Mouse (Mus musculus) cortical plate, adult 2 months (tissue): ENCODE measurements around the gene Ankrd22. TPM values are rescaled to one million over a fixed set of nuclear protein-coding genes. Genes with fewer than 3 reads are reported as not detected.

Experiments
- H3K27ac ChIP-seq: fragments of 200-500 bp; 2 replicates; pipeline ENCODE4 v1.5.1; 2012; ENCODE audit warnings: low read length, control low read depth, inconsistent platforms; ENCODE audit not compliant: insufficient read depth
- H3K4me1 ChIP-seq: fragments of 200-500 bp; 2 replicates; pipeline ENCODE4 v1.6.1; 2011; ENCODE audit warnings: low read length; ENCODE audit not compliant: control insufficient read depth, insufficient read depth
- H3K4me3 ChIP-seq: fragments of 200-500 bp; 2 replicates; pipeline ENCODE4 v1.5.1; 2011; ENCODE audit warnings: mild to moderate bottlenecking, low read length, control low read depth; ENCODE audit not compliant: insufficient read depth
- CTCF ChIP-seq: fragments of 200-500 bp; IDR thresholded peaks from 2 replicates; pipeline ENCODE4 v1.5.1; 2011; ENCODE audit warnings: mild to moderate bottlenecking, control low read depth, low read length; ENCODE audit not compliant: insufficient read depth; ENCODE audit errors: extremely low read depth
- POLR2A ChIP-seq: fragments of 200-500 bp; IDR thresholded peaks from 2 replicates; pipeline ENCODE4 v1.6.1; 2011; ENCODE audit warnings: mild to moderate bottlenecking, low read length, control low read depth; ENCODE audit not compliant: insufficient read depth; ENCODE audit errors: extremely low read depth
- polyA plus RNA-seq: library from polyadenylated mRNA; depleted of rRNA; stranded (reverse); fragments of >200 nt; gene quantifications from 2 replicates; pipeline ENCODE4 v1.2.3, GENCODE M21; 2012; rRNA removed

The Ankrd22 gene
- polyA plus RNA-seq, 1 experiment, result 0.04 TPM

DNA sequence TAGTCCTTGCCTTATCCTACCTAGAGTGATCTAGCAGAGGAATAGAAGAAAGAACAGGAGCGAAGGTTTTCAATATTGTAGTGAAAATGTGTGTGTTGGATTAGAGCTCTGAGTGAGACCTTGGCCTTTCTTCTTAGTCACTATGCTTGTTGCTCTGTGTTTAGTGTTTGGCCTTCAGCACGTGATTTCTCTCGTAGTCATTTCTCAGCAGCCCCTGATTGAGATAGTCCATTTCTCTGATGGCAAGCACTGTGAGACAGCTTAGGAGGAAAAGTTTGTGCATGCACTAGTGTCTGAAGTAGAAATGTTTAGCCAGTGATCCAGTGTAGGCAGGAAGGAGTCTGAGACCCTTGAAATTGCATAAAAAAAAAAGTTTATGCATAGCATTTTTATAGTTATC lies 61.0 kb downstream of the Ankrd22 start:
- Histone ChIP-seq H3K27ac (no peak overlapping the region), H3K4me3 (no peak overlapping the region), H3K4me1 (no peaks in the 10 kb centered on the region)
- no peak for TF ChIP-seq POLR2A
- TF ChIP-seq CTCF, result no peak

DNA sequence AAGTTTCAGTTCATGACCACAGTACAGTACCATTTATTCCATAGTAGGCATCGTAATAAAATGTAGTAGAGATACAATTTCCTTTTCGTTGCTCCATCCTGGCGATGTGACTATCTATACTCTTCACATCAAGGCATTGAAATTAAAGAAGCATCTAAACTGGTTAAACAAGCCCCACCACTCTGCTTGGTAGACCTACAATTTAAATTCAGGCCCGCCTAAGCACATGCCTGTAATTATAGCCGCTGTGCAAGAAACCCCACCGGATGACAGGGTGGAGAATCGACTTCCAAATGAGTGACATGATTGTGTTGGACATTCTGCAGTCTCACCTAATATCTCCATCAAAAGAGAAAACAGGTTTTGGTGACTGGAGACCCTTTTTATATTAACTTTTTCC lies 64.0 kb downstream of the Ankrd22 start:
- H3K4me3 ChIP-seq, result no peak overlapping the region
- H3K27ac ChIP-seq, result no peak overlapping the region
- H3K4me1 ChIP-seq, result no peaks in the 10 kb centered on the region
- no peak for TF ChIP-seq POLR2A
- no peak for TF ChIP-seq CTCF

DNA sequence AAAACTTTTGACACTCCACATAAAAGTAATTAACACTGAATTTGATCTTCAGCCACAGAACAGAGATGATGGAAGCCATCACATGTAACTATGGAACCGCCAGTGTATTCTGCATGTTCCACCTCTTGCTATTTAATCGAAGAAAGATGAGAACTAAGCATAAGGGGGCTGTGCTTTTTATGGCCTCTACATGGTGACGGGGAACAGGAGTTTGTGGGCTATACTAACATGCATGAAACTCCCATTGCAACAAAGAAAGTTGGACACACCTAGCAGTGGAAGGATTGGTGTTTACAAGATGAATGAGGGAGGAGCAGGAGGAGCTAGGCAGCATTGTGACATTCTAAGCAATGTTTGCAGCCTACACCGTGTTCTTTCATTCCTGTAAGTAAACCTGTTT lies 65.2 kb downstream of the Ankrd22 start, which contains the start of gene Lipm:
Lipm (plus strand) TSS at position 301 of the 400 bp plus-strand sequence.
- no peaks in the 10 kb centered on the region for H3K4me1 ChIP-seq
- H3K27ac ChIP-seq, result no peak within 1 kb of the TSS
- no peak for TF ChIP-seq CTCF
- no peak for TF ChIP-seq POLR2A
- H3K4me3 ChIP-seq, result no peak within 1 kb of the TSS

DNA sequence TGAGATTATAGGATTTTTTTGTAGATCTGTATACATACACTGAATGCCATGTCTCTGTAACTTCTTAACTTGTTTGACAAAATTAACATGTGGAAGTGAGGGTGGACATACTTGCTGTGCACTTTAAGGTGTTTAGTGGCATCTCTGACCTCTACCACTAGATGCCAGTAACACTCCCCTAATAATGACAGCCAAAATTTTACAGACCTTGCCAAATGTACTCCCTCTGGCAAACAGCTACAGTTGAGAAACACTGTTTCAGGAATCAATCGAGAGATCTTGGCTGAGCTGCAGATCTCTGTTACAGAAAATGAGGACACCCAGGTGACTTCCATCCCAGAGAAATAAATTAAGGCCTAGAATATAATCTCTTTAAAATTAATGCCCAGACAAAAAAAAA lies 69.6 kb downstream of the Ankrd22 start:
- TF ChIP-seq CTCF (no peak), POLR2A (no peak)
- no peaks in the 10 kb centered on the region for H3K4me1 ChIP-seq
- no peak overlapping the region for H3K27ac ChIP-seq
- no peak overlapping the region for H3K4me3 ChIP-seq

DNA sequence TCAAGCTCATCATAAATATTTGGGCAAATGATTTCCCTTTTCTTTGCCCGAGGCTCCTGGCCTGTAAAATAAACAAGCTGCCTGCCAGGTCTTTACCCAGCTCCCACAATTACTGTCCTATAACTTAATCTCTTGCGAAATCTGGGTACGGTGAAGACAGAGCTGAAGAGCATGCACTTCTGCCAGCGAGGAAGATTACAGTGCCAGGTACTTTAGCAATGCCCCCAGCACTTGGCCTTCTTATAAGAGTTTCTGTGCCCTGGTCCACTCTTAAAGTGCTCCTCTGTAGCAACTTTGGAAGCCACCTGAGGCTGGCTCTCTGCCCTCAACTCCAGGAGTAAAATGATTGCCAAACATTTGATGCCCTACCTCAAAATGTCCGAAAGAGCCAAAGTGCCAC lies 70.5 kb downstream of the Ankrd22 start:
- H3K4me3 ChIP-seq, result no peak overlapping the region
- no peaks in the 10 kb centered on the region for H3K4me1 ChIP-seq
- no peak overlapping the region for H3K27ac ChIP-seq
- TF ChIP-seq CTCF (no peak), POLR2A (no peak)

DNA sequence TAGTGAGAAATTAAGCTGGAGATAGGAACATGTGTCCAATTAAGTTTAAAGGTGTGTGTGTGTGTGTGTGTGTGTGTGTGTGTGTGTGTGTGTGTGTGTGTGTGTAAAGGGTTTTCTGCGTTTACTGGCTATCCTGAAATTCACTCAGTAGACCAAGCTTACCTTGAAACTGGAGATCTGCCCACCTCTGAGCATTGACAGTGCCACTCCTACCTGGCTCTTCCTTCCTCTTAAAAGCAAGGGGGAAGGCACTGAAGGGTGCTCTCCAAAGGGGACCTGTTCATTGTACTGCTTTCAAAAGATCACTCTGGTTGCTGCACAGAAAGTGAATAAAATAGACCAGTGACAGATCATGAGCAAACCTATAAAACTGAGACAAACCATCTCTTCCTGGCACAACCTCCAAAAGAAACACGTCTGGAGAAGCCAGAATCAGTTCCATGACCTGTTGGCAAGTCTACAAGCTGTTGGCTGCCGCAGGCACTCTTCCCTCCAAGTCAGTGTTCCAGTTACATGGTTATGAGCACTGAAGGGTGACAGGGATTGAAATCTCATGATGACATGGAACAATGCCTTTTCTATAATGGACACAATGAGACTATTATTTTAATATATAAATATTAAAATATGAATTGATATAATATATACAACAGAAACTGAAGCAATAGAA lies 76.7 kb downstream of the Ankrd22 start:
- Histone ChIP-seq H3K4me3 (no peak overlapping the region), H3K27ac (no peak overlapping the region), H3K4me1 (no peaks in the 10 kb centered on the region)
- TF ChIP-seq POLR2A, result no peak
- no peak for TF ChIP-seq CTCF

DNA sequence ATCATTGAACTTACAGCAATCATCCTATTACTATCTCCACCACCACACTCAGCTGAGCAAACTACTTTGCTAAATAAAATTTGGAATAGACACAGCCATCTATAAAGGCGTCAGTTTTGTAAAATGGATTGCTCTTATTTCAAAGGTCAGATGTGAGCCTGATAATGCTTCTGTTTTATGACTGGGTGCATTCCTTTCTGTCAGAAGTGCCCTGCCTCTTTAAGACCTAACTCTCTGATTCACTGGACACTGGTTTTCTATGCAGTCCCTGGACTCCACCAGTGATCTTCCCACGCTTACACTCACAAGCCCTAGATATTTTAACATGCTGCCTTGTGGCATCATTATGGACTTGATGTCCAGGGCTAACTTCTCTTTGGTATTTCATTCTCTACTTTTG lies 87.7 kb downstream of the Ankrd22 start:
- Histone ChIP-seq H3K4me3 (no peak overlapping the region), H3K27ac (no peak overlapping the region), H3K4me1 (no peaks in the 10 kb centered on the region)
- no peak for TF ChIP-seq POLR2A
- no peak for TF ChIP-seq CTCF

DNA sequence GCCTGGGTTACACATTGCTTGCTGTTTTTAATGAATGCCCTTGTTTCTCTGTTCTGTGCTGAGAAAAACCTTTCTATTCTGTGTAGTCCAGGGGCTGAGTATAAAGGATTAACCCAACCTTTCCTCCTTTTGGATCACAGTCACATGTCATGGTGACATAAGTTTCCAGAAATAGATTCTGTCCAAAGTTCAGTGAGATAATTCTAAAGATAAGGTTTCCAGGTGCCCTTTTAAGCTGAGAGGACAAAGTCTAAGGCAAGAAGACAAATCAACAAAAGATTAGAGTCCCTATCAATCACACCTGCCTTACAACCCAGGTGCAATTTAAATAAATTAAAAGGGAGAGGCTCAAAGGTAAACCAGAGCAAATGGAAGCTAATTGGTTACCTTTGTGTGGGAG lies 91.6 kb downstream of the Ankrd22 start:
- no peak overlapping the region for H3K27ac ChIP-seq
- no peaks in the 10 kb centered on the region for H3K4me1 ChIP-seq
- H3K4me3 ChIP-seq, result no peak overlapping the region
- no peak for TF ChIP-seq POLR2A
- no peak for TF ChIP-seq CTCF

Other genes starting within 250 kb of the Ankrd22 start
- gene Lipf, start 204.9 kb downstream of the Ankrd22 start, polyA plus RNA-seq, result not detected in 2 replicates
- 0.04 TPM in 1 of 2 replicates, not detected in the other for gene Lipk, start 157.8 kb downstream of the Ankrd22 start, polyA plus RNA-seq
- not detected in 2 replicates for gene Lipn, start 98.7 kb downstream of the Ankrd22 start, polyA plus RNA-seq
- gene Lipm, start 65.1 kb downstream of the Ankrd22 start, polyA plus RNA-seq, result 0.13 and 0.19 TPM in 2 replicates
- gene Stambpl1, start 26.2 kb upstream of the Ankrd22 start, polyA plus RNA-seq, result 16.4 TPM in 2 replicates
- 34.9 and 39.0 TPM in 2 replicates for gene Acta2, start 89.5 kb upstream of the Ankrd22 start, polyA plus RNA-seq
- gene Fas, start 124.6 kb upstream of the Ankrd22 start, polyA plus RNA-seq, result 2.0 and 2.8 TPM in 2 replicates